In genomic region chr13:34345128-34346085, GRCm38 (mm10) we compare ENCODE assay signal across 8 mouse cellular contexts. TPM values are rescaled to one million over a fixed set of nuclear protein-coding genes. Genes with fewer than 3 reads are reported as not detected.
DNase-seq lines count a peak whose midpoint lies in the region; TF ChIP-seq lines count a peak whose summit lies in the region.

TSS of gene Slc22a23 (minus strand) at chr13:34345182.

- peak; percentile 58 to 69 for TF ChIP-seq POLR2A in MEL (IDR thresholded peaks at IDR 0.05; ENCODE audit: control insufficient read depth in 1 of 2, insufficient read depth in 1 of 2, low read depth in 1 of 2, low read length in 2 of 2, poor library complexity in 1 of 2)

- peak in 2 of 3 experiments; percentile 63 to 89; a peak in 4 of 6 replicates for TF ChIP-seq CTCF in MEL (IDR thresholded peaks at IDR 0.05 in 2 of 3, conservative IDR thresholded peaks at IDR 0.05 in 1 of 3; ENCODE audit: control insufficient read depth in 1 of 3, insufficient read depth in 1 of 3, low read depth in 2 of 3, low read length in 3 of 3, poor library complexity in 1 of 3, severe bottlenecking in 1 of 3)

- no peaks in the 10 kb centered on the region for H3K9me3 ChIP-seq in MEL (replicated peaks; ENCODE audit: insufficient read depth, low read length)

- 0 out of 4 replicates have a peak, but pooled peaks of 1 of the 2 experiments have one; percentile 9 for TF ChIP-seq EP300 in MEL (IDR thresholded peaks at IDR 0.05; ENCODE audit: low read depth in 1 of 2, low read length in 2 of 2)

- peak; percentile 83 for DNase-seq in MEL (ENCODE audit: low read depth, low spot score)
- peak; percentile 89 for DNase-seq in cerebellum, adult 8-10 months
- DNase-seq in forelimb bud, embryonic 11.5 days (ENCODE audit: low read depth, low spot score): peak; percentile 59
- DNase-seq in heart, postnatal 4 days: peak; percentile 84
- DNase-seq in layer of hippocampus, adult 9-11 months: peak; percentile 56
- DNase-seq in lung, postnatal 10 days: peak; percentile 75
- DNase-seq in retina, postnatal 7 days (ENCODE audit: low read depth, low spot score): peak; percentile 56
- peak; percentile 90 for DNase-seq in thymus, postnatal 4 days

- peaks cover 45% of the 10 kb centered on the region for H3K79me2 ChIP-seq in MEL (ENCODE audit: control insufficient read depth, insufficient read depth, low read length, poor library complexity)

- H3K9ac ChIP-seq in MEL (ENCODE audit: control insufficient read depth, low read depth, low read length, poor library complexity, severe bottlenecking): peak within 1 kb of the TSS; percentile 91

- H3K4me3 ChIP-seq in MEL (ENCODE audit: control insufficient read depth in 1 of 2, insufficient read depth in 1 of 2, low read depth in 2 of 2, low read length in 2 of 2): peak within 1 kb of the TSS; percentile 82 to 97

- H3K4me1 ChIP-seq in MEL (ENCODE audit: control insufficient read depth in 1 of 2, insufficient read depth in 2 of 2, low read length in 2 of 2): peaks cover 15 to 23% of the 10 kb centered on the region in 2 experiments

- peak within 1 kb of the TSS; percentile 96 for H3K27ac ChIP-seq in MEL (ENCODE audit: control insufficient read depth, low read depth, low read length)

- H3K27me3 ChIP-seq in MEL (ENCODE audit: control insufficient read depth in 1 of 2, insufficient read depth in 2 of 2, low read length in 2 of 2): no peaks in the 10 kb centered on the region

- peaks cover 4 to 22% of the 10 kb centered on the region in 2 experiments; a peak in 3 of 4 replicates for H3K36me3 ChIP-seq in MEL (ENCODE audit: control insufficient read depth in 1 of 2, insufficient read depth in 2 of 2, low read length in 2 of 2)

- peak; percentile 16 for TF ChIP-seq RAD21 in MEL (IDR thresholded peaks at IDR 0.05; ENCODE audit: low read depth, low read length)

TF ChIP-seq in MEL, 35 proteins besides CTCF, POLR2A, EP300 and RAD21:
- TF ChIP-seq GATA1 (IDR thresholded peaks at IDR 0.05; ENCODE audit: low read depth, low read length) (no peak), CHD2 (IDR thresholded peaks at IDR 0.05; ENCODE audit: low read length) (no peak), MAX (IDR thresholded peaks at IDR 0.05; ENCODE audit: low read length) (0 out of 2 replicates have a peak, but pooled peaks have one; percentile 30), NRF1 (IDR thresholded peaks at IDR 0.05; ENCODE audit: insufficient read depth, low read depth, low read length, poor library complexity, severe bottlenecking) (peak; percentile 51; the same call in 1 of the 2 replicates), NELFE (IDR thresholded peaks at IDR 0.05; ENCODE audit: low read depth, low read length) (no peak; the same call in 1 of the 2 replicates), JUND (IDR thresholded peaks at IDR 0.05; ENCODE audit: low read depth, low read length) (no peak), TBP (IDR thresholded peaks at IDR 0.05; ENCODE audit: low read depth, low read length) (no peak; the same call in 1 of the 2 replicates), HCFC1 (IDR thresholded peaks at IDR 0.05; ENCODE audit: low read depth, low read length) (0 out of 2 replicates have a peak, but pooled peaks have one; percentile 18), ZKSCAN1 (IDR thresholded peaks at IDR 0.05; ENCODE audit: low read depth, low read length) (no peak), MAZ (IDR thresholded peaks at IDR 0.05; ENCODE audit: low read depth, low read length) (peak; percentile 69; the same call in 1 of the 2 replicates), CHD1 (IDR thresholded peaks at IDR 0.05; ENCODE audit: low read depth, low read length) (peak; percentile 44; the same call in 1 of the 2 replicates), GABPA (IDR thresholded peaks at IDR 0.05; ENCODE audit: low read depth, low read length) (no peak), MEF2A (IDR thresholded peaks at IDR 0.05; ENCODE audit: extremely low read depth, insufficient replicate concordance, low read depth, low read length, poor library complexity, severe bottlenecking) (no peak), TAL1 (IDR thresholded peaks at IDR 0.05; ENCODE audit: low read length) (no peak), KAT2A (conservative IDR thresholded peaks at IDR 0.05; ENCODE audit: low read depth, low read length) (no peak), MXI1 (IDR thresholded peaks at IDR 0.05; ENCODE audit: low read depth, low read length) (peak; percentile 65), USF1 (IDR thresholded peaks at IDR 0.05; ENCODE audit: low read depth, low read length) (no peak), ZNF384 (IDR thresholded peaks at IDR 0.05; ENCODE audit: low read depth, low read length) (no peak), MAFK (IDR thresholded peaks at IDR 0.05; ENCODE audit: borderline replicate concordance, low read depth, low read length) (no peak), SMC3 (IDR thresholded peaks at IDR 0.05; ENCODE audit: low read depth, low read length) (peak; percentile 27), E2F4 (IDR thresholded peaks at IDR 0.05; ENCODE audit: borderline replicate concordance, low read depth, low read length) (no peak), ETS1 (IDR thresholded peaks at IDR 0.05; ENCODE audit: low read depth, low read length) (peak; percentile 34; the same call in 1 of the 2 replicates), MYB (IDR thresholded peaks at IDR 0.05; ENCODE audit: low read depth, low read length) (no peak), POLR2AphosphoS2 (IDR thresholded peaks at IDR 0.05; ENCODE audit: low read length) (no peak), MYC (IDR thresholded peaks at IDR 0.05; ENCODE audit: low read depth, low read length) (no peak), RCOR1 (IDR thresholded peaks at IDR 0.05; ENCODE audit: low read depth, low read length) (no peak), UBTF (IDR thresholded peaks at IDR 0.05; ENCODE audit: borderline replicate concordance, insufficient read depth, low read depth, low read length) (no peak), USF2 (IDR thresholded peaks at IDR 0.05; ENCODE audit: borderline replicate concordance in 1 of 2, insufficient read depth in 1 of 2, low read depth in 1 of 2, low read length in 2 of 2) (no peak), ZC3H11A (IDR thresholded peaks at IDR 0.05; ENCODE audit: low read depth, low read length) (no peak; the same call in 1 of the 2 replicates), ZMIZ1 (IDR thresholded peaks at IDR 0.05; ENCODE audit: low read depth, low read length) (no peak), TCF12 (IDR thresholded peaks at IDR 0.05; ENCODE audit: low read depth, low read length) (0 out of 2 replicates have a peak, but pooled peaks have one; percentile 13), POLR2AphosphoS5 (IDR thresholded peaks at IDR 0.05; ENCODE audit: borderline replicate concordance, low read depth, low read length) (no peak), BHLHE40 (IDR thresholded peaks at IDR 0.05; ENCODE audit: borderline replicate concordance, low read depth, low read length) (peak; percentile 36; the same call in 1 of the 2 replicates), SIN3A (IDR thresholded peaks at IDR 0.05; ENCODE audit: low read length) (peak; percentile 35), ELF1 (IDR thresholded peaks at IDR 0.05; ENCODE audit: low read depth, low read length) (no peak)

RNA-seq across cellular contexts. Expression of gene Slc22a23, which starts in this region (rescaled TPM):
- total RNA-seq in MEL (2012; rRNA removed): 20.0 and 22.2 TPM in 2 replicates
- 10 to 100 TPM in 1 of 2 experiments, not detected in 1; 24.3 TPM for polyA plus RNA-seq in MEL (2012; ENCODE audit: insufficient read depth in 1 of 2, insufficient read length in 2 of 2, low read depth in 1 of 2, low replicate concordance in 2 of 2, missing spikeins in 1 of 2)
- total RNA-seq in heart, postnatal 4 days (2021): 10 to 100 TPM in 1 of 2 experiments, 1 to 10 TPM in 1; 8.2 to 10.6 TPM

Comparison
In these comparisons a context has a peak if more than half of its experiments do, and no peak if none do; other contexts are left out.
1. Peak in every context shown above with its lines: DNase-seq, H3K4me3 ChIP-seq and H3K27ac ChIP-seq.